Mouse (Mus musculus) embryo, embryonic 9.5 days (tissue): Measurements from ENCODE around the gene Hoxd3.

Experiments used
- DNase-seq: peaks from one replicate; pipeline ENCODE4 v3.0.0-alpha.2; 2017; ENCODE audit errors: extremely low spot score

Hoxd3 gene

GRCm38 (mm10) chr2:74777536-74778275 lies 66.0 kb downstream of the Hoxd3 start:
- no peak for DNase-seq

- no peak for DNase-seq
Observed at GRCm38 (mm10) chr2:74781386-74781785, 69.7 kb downstream of the Hoxd3 start.

GRCm38 (mm10) chr2:74795531-74795930 lies 83.8 kb downstream of the Hoxd3 start:
- no peak for DNase-seq
